Mouse (Mus musculus) hindbrain, embryonic 16.5 days (tissue): ENCODE data around the gene Ddi2. TPM values are rescaled to one million over a fixed set of nuclear protein-coding genes. Genes with fewer than 3 reads are reported as not detected.

Source experiments
- ATAC-seq: fragments of 200-750 bp; cut with Nextera tagmentation; 2 replicates; pipeline ENCODE4 v1.8.0; 2017; ENCODE audit warnings: moderate TSS enrichment, moderate library complexity
- H3K27ac ChIP-seq: fragments of 300-500 bp; sonication (generic); 2 replicates; pipeline ENCODE4 v1.5.1; 2014; ENCODE audit warnings: low read depth, mild to moderate bottlenecking, control low read depth, low read length, moderate library complexity
- H3K27me3 ChIP-seq: fragments of 300-500 bp; sonication (generic); replicated peaks from 2 replicates; pipeline ENCODE4 v1.6.1; 2014; ENCODE audit warnings: low read length; ENCODE audit not compliant: control insufficient read depth, insufficient read depth
- H3K36me3 ChIP-seq: fragments of 300-500 bp; sonication (generic); 2 replicates; pipeline ENCODE4 v1.6.1; 2014; ENCODE audit warnings: mild to moderate bottlenecking, low read length, moderate library complexity, mixed read lengths; ENCODE audit not compliant: control insufficient read depth, insufficient read depth
- H3K4me1 ChIP-seq: fragments of 300-500 bp; sonication (generic); 2 replicates; pipeline ENCODE4 v1.6.1; 2014; ENCODE audit warnings: low read depth, low read length; ENCODE audit not compliant: control insufficient read depth, insufficient read depth
- H3K4me2 ChIP-seq: fragments of 300-500 bp; sonication (generic); 2 replicates; pipeline ENCODE4 v1.6.1; 2014; ENCODE audit warnings: mild to moderate bottlenecking, low read length, control low read depth, moderate library complexity
- H3K4me3 ChIP-seq: fragments of 300-500 bp; sonication (generic); 2 replicates; pipeline ENCODE4 v1.5.1; 2014; ENCODE audit warnings: mild to moderate bottlenecking, low read length, control low read depth, moderate library complexity
- H3K9ac ChIP-seq: fragments of 300-500 bp; sonication (generic); 2 replicates; pipeline ENCODE4 v1.6.1; 2014; ENCODE audit warnings: low read depth, mild to moderate bottlenecking, control low read depth, low read length, moderate library complexity
- H3K9me3 ChIP-seq: fragments of 300-500 bp; sonication (generic); 2 replicates; pipeline ENCODE4 v1.6.1; 2014; ENCODE audit warnings: mild to moderate bottlenecking, low read length, moderate library complexity; ENCODE audit not compliant: control insufficient read depth
- WGBS: fragments of 180-500 bp; shearing (Covaris S2); extraction: QIAGEN DNeasy Blood & Tissue Kit; methylation state at CpG from one replicate; pipeline ENCODE4 v1.1.7; 2014; 5-methylcytosine and 5-hydroxymethylcytosine counted together
- polyA plus RNA-seq: library from polyadenylated mRNA; unstranded; fragments of >200 nt; fragmentation: Nextera tagmentation; extraction: Ambion mirVana; gene quantifications from 2 replicates; pipeline ENCODE4 v1.2.1, GENCODE M21; 2015

Gene Ddi2
- polyA plus RNA-seq, 1 experiment from 2014 or later, result 11.0 TPM

DNA sequence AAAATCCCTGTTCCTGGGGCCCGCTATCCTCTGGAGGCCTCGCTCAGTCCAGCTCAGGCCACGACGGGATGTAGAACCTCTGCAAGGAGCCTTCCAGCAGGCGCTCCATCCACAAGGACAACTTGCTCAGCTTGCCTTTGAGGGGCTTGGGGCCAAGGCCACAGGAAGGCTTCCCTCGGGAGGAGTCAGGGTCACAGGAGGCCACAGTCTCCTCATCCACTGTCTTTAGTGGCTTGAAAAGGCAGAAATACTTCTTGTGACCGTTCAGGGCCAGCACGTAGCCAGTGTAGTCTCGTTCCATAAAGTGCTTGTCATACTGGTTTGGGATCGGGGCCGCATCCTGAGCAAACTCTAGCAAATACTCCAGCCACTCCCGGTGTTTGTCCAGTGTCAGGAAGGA is 40.3 kb upstream of the Ddi2 start:
- Histone ChIP-seq H3K9me3 (no peaks in the 10 kb centered on the region), H3K9ac (no peak overlapping the region)
- no peak for ATAC-seq

DNA sequence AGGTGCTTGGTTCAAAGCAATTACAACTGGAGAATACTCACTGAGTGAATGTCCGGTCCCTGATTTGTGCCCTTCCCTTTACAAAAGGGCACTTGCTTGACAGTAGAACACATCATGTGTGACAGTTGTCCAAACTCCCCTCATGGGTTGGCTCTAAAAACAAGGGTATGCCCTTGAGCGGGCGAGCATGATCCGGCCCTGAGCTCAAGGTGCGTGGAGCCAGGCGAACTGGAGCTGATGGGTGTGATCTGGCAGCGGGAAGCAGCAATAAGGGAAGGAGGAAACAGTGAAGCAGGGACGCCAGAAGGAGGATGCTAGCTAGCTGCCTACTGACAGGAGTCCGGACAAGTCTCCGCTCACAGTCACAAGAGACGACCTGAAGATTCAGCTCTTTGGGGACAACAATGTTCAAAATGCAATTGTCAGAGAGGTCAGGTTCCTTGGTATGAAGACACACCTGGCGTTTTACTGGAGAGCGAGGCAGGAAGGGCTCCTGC is 38.9 kb upstream of the Ddi2 start:
- no peak for ATAC-seq
- peaks cover 18% of the 10 kb centered on the region; the same call in 1 of the 2 replicates for H3K36me3 ChIP-seq
- H3K4me2 ChIP-seq, result no peak overlapping the region
- H3K27ac ChIP-seq, result no peak overlapping the region
- no peak overlapping the region for H3K4me3 ChIP-seq
- WGBS, result 97% methylated on average over 13 of the region's 13 CpGs
- H3K9ac ChIP-seq, result no peak overlapping the region
- peaks cover 4% of the 10 kb centered on the region for H3K4me1 ChIP-seq
- no peaks in the 10 kb centered on the region for H3K27me3 ChIP-seq
- H3K9me3 ChIP-seq, result no peaks in the 10 kb centered on the region

More for the DNA sequence above, 40.3 kb upstream of the Ddi2 start:
- peaks cover 12% of the 10 kb centered on the region for H3K4me1 ChIP-seq
- WGBS, result 95% methylated on average over 12 of the region's 12 CpGs
- H3K4me2 ChIP-seq, result no peak overlapping the region
- H3K27ac ChIP-seq, result no peak overlapping the region
- H3K36me3 ChIP-seq, result peaks cover 22% of the 10 kb centered on the region; the same call in 1 of the 2 replicates
- H3K4me3 ChIP-seq, result no peak overlapping the region
- H3K27me3 ChIP-seq, result no peaks in the 10 kb centered on the region

DNA sequence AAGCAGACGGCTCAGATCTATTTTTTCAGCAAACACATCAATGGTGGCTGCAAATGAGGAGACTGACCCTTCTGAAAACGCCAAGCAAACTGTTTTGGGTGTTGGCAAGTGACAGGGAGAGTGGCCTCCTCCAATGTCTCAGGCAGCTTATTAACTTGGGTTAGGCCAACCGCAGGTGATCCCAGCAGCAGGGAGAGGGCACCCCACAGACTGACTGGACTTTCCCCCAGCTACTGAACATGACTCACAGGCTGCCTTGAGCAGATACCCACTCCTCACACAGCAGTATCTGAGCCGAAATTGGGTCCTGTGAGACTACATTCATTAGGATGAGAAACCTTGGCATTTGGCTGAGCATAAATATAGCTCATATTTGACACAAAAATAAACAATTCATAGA is 37.7 kb upstream of the Ddi2 start:
- ATAC-seq, result no peak
- Histone ChIP-seq H3K4me2 (no peak overlapping the region), H3K27me3 (no peaks in the 10 kb centered on the region), H3K4me3 (no peak overlapping the region), H3K4me1 (no peaks in the 10 kb centered on the region; the same call in 1 of the 2 replicates), H3K36me3 (peaks cover 16% of the 10 kb centered on the region; the same call in 1 of the 2 replicates), H3K9ac (no peak overlapping the region), H3K9me3 (no peaks in the 10 kb centered on the region), H3K27ac (no peak overlapping the region)
- 87% methylated on average over 4 of the region's 4 CpGs for WGBS

DNA sequence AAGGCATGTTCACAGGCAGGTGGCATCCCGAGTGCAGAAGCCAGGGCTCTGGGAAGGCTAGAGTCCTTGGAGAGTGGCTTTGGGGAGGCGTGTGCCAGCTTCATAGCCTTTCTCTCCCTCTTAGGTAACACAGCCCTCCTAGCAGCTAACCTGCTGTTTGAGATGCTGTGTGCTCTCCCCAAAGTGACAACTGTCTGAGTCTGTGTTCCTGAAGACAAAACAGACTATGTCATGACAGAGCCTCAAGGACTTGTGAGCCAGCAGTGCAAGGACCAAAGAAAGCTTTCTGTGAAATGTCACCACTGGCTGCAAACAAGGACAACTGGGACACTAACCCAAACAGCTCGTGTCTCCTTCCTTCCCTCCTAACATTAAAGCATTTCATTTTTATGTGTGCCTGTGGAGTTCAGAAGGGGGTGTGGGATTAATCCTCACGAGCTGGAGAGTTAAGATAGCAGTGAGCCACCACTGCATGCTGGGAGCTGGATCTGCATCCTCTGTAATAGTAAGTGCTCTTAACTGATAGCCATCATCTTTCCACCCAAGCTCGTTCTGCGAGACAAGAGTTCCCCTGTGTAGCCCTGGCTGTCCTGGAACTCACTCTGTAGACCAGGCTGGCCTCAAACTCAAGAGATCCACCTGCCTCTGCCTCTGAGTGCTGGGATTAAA is 35.8 kb upstream of the Ddi2 start:
- no peak overlapping the region for H3K27ac ChIP-seq
- whole genome bisulfite sequencing, result 84% methylated on average over 6 of the region's 6 CpGs
- H3K9ac ChIP-seq, result no peak overlapping the region
- H3K36me3 ChIP-seq, result peaks cover 9% of the 10 kb centered on the region; the same call in 1 of the 2 replicates
- no peak for ATAC-seq
- H3K4me3 ChIP-seq, result no peak overlapping the region
- no peaks in the 10 kb centered on the region for H3K4me1 ChIP-seq
- H3K9me3 ChIP-seq, result no peaks in the 10 kb centered on the region
- H3K27me3 ChIP-seq, result no peaks in the 10 kb centered on the region
- H3K4me2 ChIP-seq, result no peak overlapping the region

DNA sequence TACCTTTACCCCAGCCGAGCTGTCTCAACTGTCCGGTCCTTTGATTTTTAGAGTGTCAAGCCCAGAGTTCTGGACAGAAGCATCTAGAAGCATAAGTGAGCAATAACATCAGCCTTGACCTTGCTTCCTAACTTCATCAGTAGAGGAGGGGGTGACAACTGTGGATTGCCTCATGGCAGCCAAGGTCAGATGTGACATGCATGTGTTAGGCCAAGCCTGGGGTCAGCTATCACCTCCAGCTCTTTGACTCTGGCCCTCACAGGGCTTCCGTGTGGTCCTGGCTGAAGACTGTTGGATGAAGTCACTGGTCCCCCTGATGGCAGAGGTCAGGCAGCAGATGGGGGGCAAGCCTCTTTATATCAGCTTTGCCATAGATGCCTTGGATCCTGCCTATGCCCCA is 33.9 kb upstream of the Ddi2 start:
- Histone ChIP-seq H3K4me3 (no peak overlapping the region), H3K9me3 (no peaks in the 10 kb centered on the region), H3K36me3 (no peaks in the 10 kb centered on the region; the same call in 1 of the 2 replicates), H3K27ac (no peak overlapping the region), H3K9ac (no peak overlapping the region), H3K4me2 (no peak overlapping the region), H3K27me3 (no peaks in the 10 kb centered on the region), H3K4me1 (no peaks in the 10 kb centered on the region)
- WGBS, result 82% methylated on average over 3 of the region's 3 CpGs
- ATAC-seq, result no peak

DNA sequence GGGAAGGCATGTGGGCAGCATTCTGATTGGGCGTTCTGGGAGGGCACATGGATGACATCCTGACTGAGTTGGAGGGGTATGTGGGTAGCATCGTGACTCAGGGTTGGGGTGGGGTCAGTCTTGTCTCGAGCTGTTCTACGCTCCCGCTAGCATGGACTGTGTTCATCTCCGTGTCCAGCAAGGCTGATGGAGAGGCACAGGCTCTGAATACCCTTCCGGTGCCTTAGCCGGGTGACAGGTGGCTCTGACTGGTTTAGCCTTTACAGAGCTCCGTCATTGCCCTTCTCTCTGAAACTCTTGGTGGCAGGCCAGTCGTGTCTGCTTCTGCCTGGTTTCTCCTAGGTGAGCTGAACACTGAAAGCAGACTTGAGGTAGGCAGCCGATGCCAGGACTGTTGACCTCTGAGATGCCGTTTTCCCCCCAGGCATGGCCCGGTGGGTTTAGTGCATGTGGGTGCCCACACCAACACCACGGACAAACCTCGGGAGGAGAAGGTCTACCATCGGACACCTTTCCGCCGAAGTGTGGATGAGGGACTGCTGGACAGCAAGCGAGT is 32.2 kb upstream of the Ddi2 start:
- Histone ChIP-seq H3K4me3 (no peak overlapping the region), H3K9ac (no peak overlapping the region), H3K27ac (no peak overlapping the region), H3K9me3 (no peaks in the 10 kb centered on the region), H3K36me3 (no peaks in the 10 kb centered on the region), H3K4me1 (no peaks in the 10 kb centered on the region), H3K4me2 (no peak overlapping the region), H3K27me3 (no peaks in the 10 kb centered on the region)
- WGBS, result 95% methylated on average over 19 of the region's 19 CpGs
- no peak for ATAC-seq

DNA sequence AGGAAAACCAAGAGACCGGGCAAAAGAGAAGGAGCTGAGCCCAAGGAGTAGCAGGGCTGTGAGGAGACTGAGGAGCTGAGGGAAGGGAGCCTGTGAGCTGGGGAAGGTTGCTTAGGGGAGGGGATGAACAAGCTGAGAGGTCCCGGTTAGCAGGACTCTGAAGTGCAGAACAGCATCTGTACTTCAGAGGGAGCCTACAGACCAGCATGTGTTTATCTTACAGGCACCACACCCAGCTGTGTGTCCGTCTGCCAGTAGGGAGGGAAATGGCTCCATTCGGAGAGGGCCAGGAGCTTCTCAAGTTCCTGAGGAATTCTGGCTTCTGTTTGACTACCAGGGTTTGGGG is 28.8 kb upstream of the Ddi2 start:
- Histone ChIP-seq H3K27me3 (no peaks in the 10 kb centered on the region), H3K9ac (no peak overlapping the region), H3K4me1 (no peaks in the 10 kb centered on the region), H3K9me3 (no peaks in the 10 kb centered on the region), H3K27ac (no peak overlapping the region), H3K4me2 (no peak overlapping the region), H3K4me3 (no peak overlapping the region), H3K36me3 (no peaks in the 10 kb centered on the region)
- no peak for ATAC-seq
- 5% methylated on average over 4 of the region's 4 CpGs for WGBS

DNA sequence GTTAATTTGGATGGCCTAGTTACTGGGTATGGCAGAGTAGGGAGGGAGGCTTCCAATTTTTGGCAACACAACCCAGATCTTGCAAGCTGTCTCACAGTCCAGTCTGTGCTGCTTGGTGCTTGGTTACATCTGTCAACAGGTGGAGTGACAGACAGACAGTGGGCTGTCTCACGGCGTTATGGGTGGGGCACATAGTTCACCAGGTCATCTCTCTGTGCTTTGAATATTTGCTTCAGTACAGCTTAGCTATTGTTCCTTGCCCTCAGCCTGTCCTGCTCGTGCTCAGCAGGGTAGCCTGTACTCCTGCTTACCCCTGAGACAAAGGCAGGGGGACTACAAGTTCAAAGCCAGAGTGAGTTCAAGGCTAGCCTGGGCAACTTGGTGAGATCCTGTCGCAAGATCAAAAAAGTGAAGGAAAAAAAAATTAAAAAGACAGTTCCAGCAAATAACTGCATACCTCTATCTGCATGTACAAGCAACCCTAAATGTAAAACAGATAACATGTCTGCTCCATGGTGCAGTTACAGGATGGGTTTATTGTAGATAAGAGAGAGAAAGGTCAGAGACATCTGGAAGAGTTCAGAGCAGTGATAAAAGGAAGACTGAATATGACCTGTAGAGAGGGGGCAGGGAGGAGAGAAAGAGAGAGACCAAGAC is 28.3 kb upstream of the Ddi2 start:
- ATAC-seq, result no peak
- no peaks in the 10 kb centered on the region for H3K36me3 ChIP-seq
- no peak overlapping the region for H3K4me2 ChIP-seq
- no peak overlapping the region for H3K9ac ChIP-seq
- no peaks in the 10 kb centered on the region for H3K9me3 ChIP-seq
- no peak overlapping the region for H3K27ac ChIP-seq
- H3K27me3 ChIP-seq, result no peaks in the 10 kb centered on the region; the same call in 1 of the 2 replicates
- no peaks in the 10 kb centered on the region for H3K4me1 ChIP-seq
- 34% methylated on average over 4 of the region's 4 CpGs for WGBS
- H3K4me3 ChIP-seq, result no peak overlapping the region

DNA sequence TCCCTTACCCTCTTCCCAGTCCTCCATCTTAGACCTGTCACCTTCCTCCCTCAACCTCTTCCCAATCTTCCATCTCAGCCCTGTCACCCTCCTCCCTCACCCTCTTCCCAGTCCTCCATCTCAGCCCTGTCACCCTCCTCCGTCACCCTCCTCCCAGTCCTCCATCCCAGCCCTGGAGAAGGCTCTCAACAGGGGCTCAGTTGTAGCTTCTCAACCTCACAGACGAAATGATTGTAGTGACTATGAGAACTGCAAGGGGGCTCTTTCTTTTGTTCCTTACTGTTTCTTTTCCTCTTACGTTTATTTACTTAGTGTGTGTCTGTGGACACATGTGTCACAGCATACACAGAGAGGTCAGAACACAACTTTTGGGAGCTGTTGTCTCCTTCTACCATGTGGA is 27.6 kb upstream of the Ddi2 start:
- 60% methylated on average over 3 of the region's 3 CpGs for WGBS
- no peak overlapping the region for H3K4me2 ChIP-seq
- no peak overlapping the region for H3K4me3 ChIP-seq
- no peaks in the 10 kb centered on the region for H3K4me1 ChIP-seq
- no peaks in the 10 kb centered on the region; the same call in 1 of the 2 replicates for H3K27me3 ChIP-seq
- H3K9me3 ChIP-seq, result no peaks in the 10 kb centered on the region
- no peak overlapping the region for H3K27ac ChIP-seq
- H3K36me3 ChIP-seq, result no peaks in the 10 kb centered on the region
- H3K9ac ChIP-seq, result no peak overlapping the region
- ATAC-seq, result no peak
